Mouse (Mus musculus) midbrain, embryonic 15.5 days (tissue): ENCODE results near the gene Sec14l3. TPM values are rescaled to one million over a fixed set of nuclear protein-coding genes. Genes with fewer than 3 reads are reported as not detected.
"Not testable (repeated sequence)": the region's sequence is repeated elsewhere in the genome, so short reads cannot be mapped to it uniquely, and the experiment has no call there.

Source experiments
- ATAC-seq: fragments of 200-750 bp; cut with Nextera tagmentation; replicated peaks from 2 replicates; pipeline ENCODE4 v1.8.0; 2017; ENCODE audit warnings: moderate TSS enrichment
- H3K27ac ChIP-seq: fragments of 300-500 bp; sonication (generic); 2 replicates; pipeline ENCODE4 v1.5.1; 2015; ENCODE audit warnings: mild to moderate bottlenecking, inconsistent platforms
- H3K27me3 ChIP-seq: fragments of 300-500 bp; sonication (generic); replicated peaks from 2 replicates; pipeline ENCODE4 v1.6.1; 2015; ENCODE audit warnings: inconsistent platforms
- H3K36me3 ChIP-seq: fragments of 300-500 bp; sonication (generic); replicated peaks from 2 replicates; pipeline ENCODE4 v1.6.1; 2015; ENCODE audit warnings: inconsistent platforms
- H3K4me1 ChIP-seq: fragments of 300-500 bp; sonication (generic); 2 replicates; pipeline ENCODE4 v1.6.1; 2015; ENCODE audit warnings: inconsistent platforms
- H3K4me2 ChIP-seq: fragments of 300-500 bp; sonication (generic); 2 replicates; pipeline ENCODE4 v1.6.1; 2015; ENCODE audit warnings: inconsistent platforms, mild to moderate bottlenecking, moderate library complexity
- H3K4me3 ChIP-seq: fragments of 300-500 bp; sonication (generic); 2 replicates; pipeline ENCODE4 v1.5.1; 2015; ENCODE audit warnings: mild to moderate bottlenecking, inconsistent platforms
- H3K9ac ChIP-seq: fragments of 300-500 bp; sonication (generic); 2 replicates; pipeline ENCODE4 v1.6.1; 2015; ENCODE audit warnings: mild to moderate bottlenecking, inconsistent platforms
- H3K9me3 ChIP-seq: fragments of 300-500 bp; sonication (generic); 2 replicates; pipeline ENCODE4 v1.6.1; 2016; ENCODE audit warnings: inconsistent platforms
- WGBS: fragments of 180-500 bp; shearing (Covaris S2); methylation state at CpG from one replicate; pipeline ENCODE4 v1.1.7; 2015; ENCODE audit warnings: mixed read lengths; 5-methylcytosine and 5-hydroxymethylcytosine counted together
- polyA plus RNA-seq: library from polyadenylated mRNA; unstranded; fragments of >200 nt; fragmentation: Nextera tagmentation; extraction: Ambion mirVana; gene quantifications from 2 replicates; pipeline ENCODE4 v1.2.1, GENCODE M21; 2015

Sec14l3 gene
- polyA plus RNA-seq, 1 experiment from 2014 or later = 1.4 TPM

DNA sequence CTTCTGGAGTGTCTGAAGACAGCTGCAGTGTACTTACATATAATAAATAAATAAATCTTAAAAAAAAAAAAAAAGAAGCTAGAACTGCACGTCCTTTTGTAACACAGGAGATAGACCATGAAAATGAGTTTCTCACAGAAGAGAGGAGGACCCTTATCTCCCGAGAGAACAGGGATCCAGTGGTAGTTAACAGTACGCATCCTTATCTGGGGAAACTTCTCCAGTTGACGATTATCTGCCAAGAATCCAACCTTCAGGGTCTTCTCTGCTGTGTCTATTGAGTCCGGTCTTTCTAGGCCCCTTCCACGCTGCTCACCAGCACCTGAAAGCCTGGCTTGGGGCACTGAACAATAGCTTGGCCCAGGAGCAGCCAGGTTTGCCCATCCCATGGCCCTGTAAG lies 49.3 kb downstream of the Sec14l3 start:
- ATAC-seq = no peak
- H3K9me3 ChIP-seq = no peaks in the 10 kb centered on the region
- H3K4me3 ChIP-seq = no peak overlapping the region
- peaks cover 22% of the 10 kb centered on the region; the same call in 1 of the 2 replicates for H3K4me1 ChIP-seq
- no peak overlapping the region for H3K9ac ChIP-seq
- H3K27me3 ChIP-seq = no peaks in the 10 kb centered on the region
- no peak overlapping the region for H3K27ac ChIP-seq
- H3K4me2 ChIP-seq = no peak overlapping the region
- WGBS = 85% methylated on average over 6 of the region's 6 CpGs
- no peaks in the 10 kb centered on the region for H3K36me3 ChIP-seq

DNA sequence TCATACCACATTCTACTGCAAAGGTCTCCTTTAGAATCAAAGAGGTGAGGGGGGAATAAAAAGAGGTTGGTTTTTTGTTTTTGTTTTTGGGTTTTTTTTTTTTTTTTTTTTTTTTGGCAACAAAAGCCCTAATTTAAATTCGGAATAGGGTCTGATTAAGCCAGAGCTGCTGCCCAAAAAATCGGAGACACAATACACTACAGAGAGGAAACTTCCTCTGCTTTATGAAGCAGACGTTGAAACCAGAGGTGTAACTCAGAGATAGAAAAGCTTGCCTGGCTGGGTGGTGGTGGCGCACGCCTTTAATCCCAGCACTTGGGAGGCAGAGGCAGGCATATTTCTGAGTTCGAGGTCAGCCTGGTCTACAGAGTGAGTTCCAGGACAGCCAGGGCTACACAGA lies 49.9 kb downstream of the Sec14l3 start:
- not testable (repeated sequence) for H3K27me3 ChIP-seq, H3K36me3 ChIP-seq, H3K4me3 ChIP-seq, H3K9ac ChIP-seq, ATAC-seq, H3K9me3 ChIP-seq, H3K27ac ChIP-seq, H3K4me2 ChIP-seq
- H3K4me1 ChIP-seq = peaks cover 22% of the 10 kb centered on the region; the same call in 1 of the 2 replicates
- WGBS = 76% methylated on average over 6 of the region's 6 CpGs

DNA sequence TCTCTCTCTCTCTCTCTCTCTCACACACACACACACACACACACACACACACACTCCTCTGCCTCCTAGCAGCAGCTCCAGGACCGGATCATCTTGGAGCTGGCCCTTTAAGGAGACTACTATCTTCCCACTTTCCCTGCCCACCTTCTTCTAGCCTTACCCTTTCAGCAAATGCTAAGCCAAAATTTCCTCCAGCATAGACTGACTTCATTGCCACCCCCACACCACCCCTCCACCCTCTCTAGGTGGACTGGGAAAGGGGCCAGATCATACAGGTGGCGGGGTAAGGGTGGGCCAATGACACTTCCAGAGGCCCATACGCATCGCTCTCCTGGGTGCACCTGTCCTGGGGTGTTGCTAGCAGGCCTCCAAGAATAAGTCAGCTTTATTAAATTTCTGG lies 50.8 kb downstream of the Sec14l3 start:
- Histone ChIP-seq H3K36me3 (no peaks in the 10 kb centered on the region), H3K27ac (no peak overlapping the region), H3K4me2 (no peak overlapping the region), H3K27me3 (no peaks in the 10 kb centered on the region), H3K4me1 (peaks cover 22% of the 10 kb centered on the region; the same call in 1 of the 2 replicates), H3K4me3 (no peak overlapping the region), H3K9ac (no peak overlapping the region), H3K9me3 (no peaks in the 10 kb centered on the region)
- no peak for ATAC-seq
- 93% methylated on average over 4 of the region's 4 CpGs for WGBS

DNA sequence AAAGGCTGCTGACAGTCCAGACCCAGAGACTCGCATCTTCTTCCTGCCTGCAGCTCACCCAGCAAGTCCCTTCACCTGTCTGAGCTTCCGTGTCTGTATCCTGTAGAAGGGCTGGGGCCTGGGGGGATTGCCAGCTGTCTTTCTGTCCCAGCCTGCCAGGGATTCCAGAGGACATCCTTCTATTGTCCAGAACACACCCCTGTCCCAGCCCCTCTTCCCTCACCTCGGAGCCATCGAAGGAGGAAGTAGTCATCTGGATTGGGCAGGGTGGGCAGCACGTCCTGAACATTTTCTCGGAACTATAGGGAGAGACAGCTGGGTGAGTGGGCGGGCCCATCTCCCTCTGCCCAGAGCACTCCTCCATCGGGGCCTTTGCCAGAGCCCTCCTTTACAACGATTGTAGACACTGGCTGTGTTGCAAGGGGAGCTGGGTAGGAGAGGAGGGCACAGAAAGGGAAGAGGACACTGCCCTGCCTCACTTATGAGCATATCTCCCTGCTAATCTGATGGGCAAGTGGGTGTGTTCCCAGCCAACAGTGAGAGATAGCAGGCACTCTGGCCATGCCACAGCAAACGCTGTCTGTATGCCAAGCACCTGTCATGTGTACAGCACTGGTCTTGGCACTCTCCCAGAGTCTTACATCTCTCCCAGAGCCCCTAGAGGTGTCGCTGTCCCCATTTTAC lies 52.0 kb downstream of the Sec14l3 start:
- no peaks in the 10 kb centered on the region for H3K36me3 ChIP-seq
- no peaks in the 10 kb centered on the region for H3K9me3 ChIP-seq
- ATAC-seq = no peak
- no peak overlapping the region for H3K4me3 ChIP-seq
- no peaks in the 10 kb centered on the region for H3K27me3 ChIP-seq
- peaks cover 22% of the 10 kb centered on the region; the same call in 1 of the 2 replicates for H3K4me1 ChIP-seq
- H3K27ac ChIP-seq = no peak overlapping the region
- H3K4me2 ChIP-seq = no peak overlapping the region; the same call in 1 of the 2 replicates
- WGBS = 66% methylated on average over 11 of the region's 11 CpGs
- no peak overlapping the region for H3K9ac ChIP-seq

DNA sequence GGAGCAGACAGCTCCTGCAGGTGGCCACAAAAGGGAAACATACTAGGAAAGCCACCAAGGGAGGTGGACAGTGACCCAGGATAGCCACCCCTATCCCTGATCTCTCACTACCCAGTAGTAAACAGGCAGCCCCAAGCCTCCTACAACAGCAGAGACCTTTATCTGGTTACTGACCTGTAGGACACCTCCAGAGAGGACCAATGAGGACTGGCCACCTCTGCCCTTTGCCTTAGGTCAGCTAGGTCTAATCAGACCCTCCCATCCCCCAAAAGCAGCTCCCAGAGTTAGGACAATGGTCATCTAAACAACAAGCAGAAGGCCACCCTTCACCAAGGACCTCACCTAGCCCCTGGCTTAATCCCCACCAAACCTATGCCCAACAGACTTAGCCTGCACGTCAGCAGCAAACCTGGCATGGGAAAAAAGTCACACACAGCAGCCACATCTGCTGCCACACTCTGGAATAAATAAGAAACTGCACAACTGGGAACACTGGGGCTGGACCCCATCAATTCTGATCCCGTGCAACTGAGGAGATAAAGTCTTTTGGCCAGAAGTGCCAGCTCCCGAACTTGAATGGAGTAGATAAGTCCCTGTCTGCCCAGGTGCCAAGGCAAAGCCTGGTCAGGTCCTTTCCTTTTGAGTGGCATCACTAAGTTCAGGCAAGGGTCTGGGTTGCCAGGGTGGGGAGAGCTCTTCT lies 52.9 kb downstream of the Sec14l3 start:
- Histone ChIP-seq H3K27ac (no peak overlapping the region), H3K36me3 (no peaks in the 10 kb centered on the region), H3K4me3 (peak overlapping the region; percentile 57), H3K4me1 (peaks cover 22% of the 10 kb centered on the region; the same call in 1 of the 2 replicates), H3K4me2 (peak overlapping the region; percentile 87), H3K27me3 (no peaks in the 10 kb centered on the region), H3K9me3 (no peaks in the 10 kb centered on the region), H3K9ac (peak overlapping the region; percentile 66)
- 17% methylated on average over 3 of the region's 3 CpGs for WGBS
- ATAC-seq = 0 out of 2 replicates have a peak, but pooled peaks have one; percentile 7

DNA sequence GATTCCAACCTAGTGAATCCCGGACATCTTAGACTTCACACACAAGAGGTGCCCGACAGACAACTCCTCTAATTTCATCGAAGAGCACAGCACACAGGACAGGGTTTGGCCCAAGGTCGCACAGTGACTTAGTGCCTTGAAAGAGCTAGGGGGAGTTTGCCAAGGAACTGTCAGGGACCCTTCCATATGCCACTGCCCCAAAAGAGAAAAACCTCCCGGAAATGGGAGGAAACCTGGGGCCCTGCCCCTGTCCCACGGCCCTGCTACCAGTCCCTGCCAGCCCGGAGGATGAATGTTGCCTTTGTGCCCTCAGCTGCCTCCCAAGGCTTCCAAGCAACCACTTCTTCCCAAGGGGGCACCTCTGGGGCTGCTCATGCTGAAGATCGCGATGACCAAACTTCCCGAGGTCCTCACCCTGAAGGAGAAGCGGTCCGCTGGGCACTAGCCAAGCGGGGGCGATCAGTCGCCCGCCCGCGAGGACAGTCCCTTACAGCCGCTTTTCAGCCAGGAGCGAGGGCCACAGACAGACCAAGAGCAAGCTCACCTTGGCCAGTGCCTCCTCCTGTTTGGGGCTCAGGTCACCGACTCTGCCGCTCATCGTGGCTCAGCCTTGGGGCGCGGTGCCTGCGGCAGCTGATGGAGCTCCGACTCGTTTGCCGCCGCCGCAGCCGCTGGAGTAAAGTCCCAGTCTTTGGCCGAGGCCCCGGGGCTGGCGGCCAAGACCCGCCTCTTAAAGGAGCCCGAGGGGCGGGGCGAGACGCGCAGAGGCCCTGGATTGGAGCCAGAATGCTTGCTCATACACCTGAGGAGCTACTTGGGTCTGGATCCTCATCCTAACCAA lies 53.7 kb downstream of the Sec14l3 start:
- Histone ChIP-seq H3K9ac (peak overlapping the region; percentile 66), H3K36me3 (no peaks in the 10 kb centered on the region), H3K9me3 (no peaks in the 10 kb centered on the region), H3K27ac (peak overlapping the region; percentile 64; the same call in 1 of the 2 replicates), H3K4me3 (peak overlapping the region; percentile 57), H3K4me2 (peak overlapping the region; percentile 87), H3K27me3 (no peaks in the 10 kb centered on the region), H3K4me1 (peaks cover 22% of the 10 kb centered on the region; the same call in 1 of the 2 replicates)
- 2% methylated on average over 41 of the region's 41 CpGs for WGBS
- ATAC-seq = peak; percentile 70

DNA sequence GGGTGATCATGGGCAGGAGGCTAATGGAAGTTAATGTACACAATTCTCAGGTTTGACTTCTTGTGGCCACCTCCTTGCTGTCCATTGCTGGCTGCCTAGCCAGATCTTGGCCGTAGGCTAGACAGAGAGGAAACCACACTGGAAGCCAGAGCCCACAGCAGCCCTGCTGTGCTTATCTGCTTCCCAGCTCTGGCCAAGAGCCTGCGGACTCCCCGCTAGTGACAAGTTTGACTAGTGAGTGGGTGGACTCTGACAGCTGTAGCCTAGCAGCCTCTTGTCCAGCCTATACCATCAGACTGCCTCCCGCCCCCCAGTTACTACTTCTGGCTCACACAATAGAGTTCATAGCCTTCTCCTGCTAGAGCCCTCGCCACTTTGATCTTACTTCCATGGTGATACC lies 55.0 kb downstream of the Sec14l3 start:
- H3K27me3 ChIP-seq = no peaks in the 10 kb centered on the region
- WGBS = 84% methylated on average over 5 of the region's 5 CpGs
- no peaks in the 10 kb centered on the region for H3K9me3 ChIP-seq
- no peak overlapping the region for H3K4me3 ChIP-seq
- no peak overlapping the region for H3K9ac ChIP-seq
- ATAC-seq = no peak
- H3K27ac ChIP-seq = no peak overlapping the region
- no peak overlapping the region for H3K4me2 ChIP-seq
- no peaks in the 10 kb centered on the region for H3K36me3 ChIP-seq
- H3K4me1 ChIP-seq = peaks cover 22% of the 10 kb centered on the region; the same call in 1 of the 2 replicates

DNA sequence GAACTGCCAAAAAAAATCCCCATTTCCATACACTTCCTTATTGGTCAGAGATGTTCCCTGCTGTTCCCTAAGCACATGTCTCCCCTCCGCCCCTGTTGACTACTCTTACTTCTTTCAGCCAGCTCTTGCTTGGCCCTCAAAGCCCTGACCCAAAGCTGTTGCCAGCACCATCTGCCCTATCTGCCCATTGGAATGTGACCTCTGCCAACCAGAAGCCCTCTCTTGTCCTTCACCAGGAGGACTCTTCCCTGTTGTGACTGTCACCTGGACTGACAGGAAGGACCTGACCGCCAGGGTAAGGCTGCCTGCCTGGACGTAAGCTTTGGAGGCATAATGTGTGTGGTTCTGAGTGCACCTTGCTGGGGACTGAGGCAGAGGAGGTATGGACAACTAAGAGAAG lies 57.0 kb downstream of the Sec14l3 start:
- Histone ChIP-seq H3K4me2 (no peak overlapping the region), H3K9me3 (no peaks in the 10 kb centered on the region), H3K4me1 (peaks cover 17% of the 10 kb centered on the region; the same call in 1 of the 2 replicates), H3K9ac (no peak overlapping the region), H3K27ac (no peak overlapping the region), H3K4me3 (no peak overlapping the region), H3K36me3 (no peaks in the 10 kb centered on the region), H3K27me3 (no peaks in the 10 kb centered on the region)
- ATAC-seq = no peak
- WGBS = 86% methylated on average over 3 of the region's 3 CpGs

DNA sequence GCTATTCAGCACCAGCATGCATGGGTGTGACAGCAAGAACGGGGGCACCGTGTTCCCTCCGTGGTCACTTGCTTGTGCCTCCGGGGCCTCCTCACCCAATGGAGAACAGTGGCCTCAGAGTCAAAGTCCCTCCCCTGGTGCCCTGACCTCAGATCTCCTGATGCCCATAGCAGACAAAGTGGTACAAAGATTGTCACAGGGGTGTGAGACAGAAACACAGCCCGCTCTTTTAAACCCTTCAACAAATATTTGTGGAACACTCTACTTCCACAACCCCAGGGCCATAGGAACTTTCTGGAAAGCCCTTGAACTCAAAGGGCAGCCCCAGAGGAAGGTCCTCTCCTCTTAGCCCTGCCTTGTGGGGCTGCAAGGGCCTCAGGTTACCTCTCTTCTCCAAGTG lies 57.6 kb downstream of the Sec14l3 start:
- Histone ChIP-seq H3K4me1 (peaks cover 12% of the 10 kb centered on the region; the same call in 1 of the 2 replicates), H3K36me3 (no peaks in the 10 kb centered on the region), H3K9me3 (no peaks in the 10 kb centered on the region), H3K4me3 (no peak overlapping the region), H3K4me2 (no peak overlapping the region), H3K9ac (no peak overlapping the region), H3K27ac (no peak overlapping the region), H3K27me3 (no peaks in the 10 kb centered on the region)
- 90% methylated on average over 5 of the region's 5 CpGs for WGBS
- no peak for ATAC-seq

DNA sequence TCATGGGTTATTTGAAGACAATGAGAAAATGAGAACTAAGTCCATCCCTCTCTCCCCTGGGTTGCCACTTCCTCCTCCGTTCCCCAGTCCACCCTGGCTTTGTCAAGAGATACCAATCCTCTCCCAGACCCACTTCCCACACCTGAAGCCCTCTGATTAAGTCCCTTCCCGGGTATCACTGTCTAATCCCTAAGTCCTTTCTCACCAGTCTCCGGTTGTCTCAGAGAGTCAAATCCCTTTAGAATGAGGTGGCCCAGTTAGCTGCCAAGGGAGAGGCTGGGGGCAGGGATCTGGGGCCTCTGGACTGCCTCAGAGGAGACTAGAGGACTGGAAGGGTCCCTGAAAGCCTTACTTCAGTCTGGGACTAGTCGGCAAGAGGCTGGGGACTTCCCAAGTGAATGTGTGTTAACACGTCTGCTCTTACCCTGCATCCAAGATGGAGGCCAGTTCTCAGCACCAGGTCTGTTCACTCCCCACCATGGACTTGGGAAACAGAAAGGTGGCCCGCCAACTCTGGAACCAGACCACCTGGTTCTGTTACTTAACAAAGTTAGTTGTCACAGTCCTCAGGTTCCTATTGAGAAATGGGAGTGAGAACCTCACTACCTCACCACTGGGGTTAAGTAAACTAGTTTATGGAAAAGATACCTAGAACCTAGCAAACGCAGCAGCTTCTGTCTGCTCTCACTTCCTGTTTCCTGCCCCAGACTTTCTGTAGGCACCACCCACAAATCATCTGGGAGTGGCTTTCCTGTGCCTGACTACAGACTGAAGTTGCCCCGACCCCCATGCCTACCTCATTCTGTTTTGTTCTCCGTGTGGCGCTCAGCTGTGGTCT lies 58.3 kb downstream of the Sec14l3 start, which contains the start of gene Sec14l2:
Gene Sec14l2 (minus strand): TSS at position 674 of the 838 bp plus-strand sequence.
- 73% methylated on average over 10 of the region's 10 CpGs for WGBS
- no peaks in the 10 kb centered on the region for H3K9me3 ChIP-seq

DNA sequence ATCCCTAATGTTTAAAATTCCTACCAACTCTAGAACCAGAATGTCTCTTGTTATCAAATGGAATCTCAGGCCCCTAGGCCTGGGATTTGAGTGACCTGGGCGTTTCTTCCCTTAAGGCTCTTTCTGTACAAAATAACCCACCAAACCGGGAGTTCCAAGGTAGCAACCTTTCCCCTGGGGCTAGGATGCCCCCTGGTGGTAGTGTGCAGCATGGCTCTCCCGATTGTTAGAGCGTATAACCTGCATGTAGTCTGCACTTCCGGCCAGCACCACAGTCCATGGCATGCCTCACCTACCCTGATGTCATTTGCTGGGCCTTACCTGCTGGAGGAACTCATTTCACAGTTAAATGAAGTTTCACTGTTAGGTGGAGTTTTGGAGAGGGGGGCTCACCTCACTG lies 59.3 kb downstream of the Sec14l3 start:
- 59% methylated on average over 5 of the region's 5 CpGs for WGBS
- no peak for ATAC-seq

More for the DNA sequence above, 58.3 kb downstream of the Sec14l3 start, which contains the start of gene Sec14l2:
- Histone ChIP-seq H3K9ac (no peak within 1 kb of the TSS), H3K4me2 (no peak within 1 kb of the TSS), H3K4me3 (no peak within 1 kb of the TSS), H3K4me1 (peaks cover 4% of the 10 kb centered on the region; the same call in 1 of the 2 replicates), H3K36me3 (no peaks in the 10 kb centered on the region), H3K27ac (no peak within 1 kb of the TSS), H3K27me3 (no peaks in the 10 kb centered on the region)
- no peak for ATAC-seq

More for the DNA sequence above, 59.3 kb downstream of the Sec14l3 start:
- Histone ChIP-seq H3K4me3 (no peak overlapping the region), H3K4me2 (no peak overlapping the region), H3K9ac (no peak overlapping the region), H3K36me3 (no peaks in the 10 kb centered on the region), H3K27ac (no peak overlapping the region), H3K27me3 (no peaks in the 10 kb centered on the region), H3K9me3 (no peaks in the 10 kb centered on the region), H3K4me1 (no peaks in the 10 kb centered on the region; the same call in 1 of the 2 replicates)
